Mouse (Mus musculus): ENCODE data around the gene Pak6.
A peak's percentile ranks its signal among the peaks of the same experiment; 100 is the strongest.

Gene Pak6

DNA sequence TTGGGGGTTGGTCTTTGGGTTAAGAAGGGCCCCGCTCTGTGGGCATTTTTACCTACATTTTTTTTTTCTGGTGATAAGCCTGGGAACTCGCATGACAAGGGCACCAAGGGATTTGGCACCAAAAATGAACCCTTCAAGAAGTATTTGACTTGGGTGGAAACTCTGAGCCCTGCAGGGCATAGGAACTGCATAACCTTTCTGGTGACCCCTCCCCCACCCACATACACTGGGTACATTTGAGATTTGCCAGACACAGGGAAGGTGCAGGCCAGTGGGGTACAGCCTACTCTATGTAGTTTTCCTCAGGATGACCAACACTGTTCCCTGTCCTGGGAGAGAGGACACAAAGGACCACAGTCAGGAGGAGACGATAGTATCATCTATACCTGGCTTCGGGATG, 2.5 kb downstream of the Pak6 start:
- no peak for DNase-seq

GRCm38 (mm10) chr2:118667181-118667580, 4.1 kb downstream of the Pak6 start:
- no peak for DNase-seq

DNA sequence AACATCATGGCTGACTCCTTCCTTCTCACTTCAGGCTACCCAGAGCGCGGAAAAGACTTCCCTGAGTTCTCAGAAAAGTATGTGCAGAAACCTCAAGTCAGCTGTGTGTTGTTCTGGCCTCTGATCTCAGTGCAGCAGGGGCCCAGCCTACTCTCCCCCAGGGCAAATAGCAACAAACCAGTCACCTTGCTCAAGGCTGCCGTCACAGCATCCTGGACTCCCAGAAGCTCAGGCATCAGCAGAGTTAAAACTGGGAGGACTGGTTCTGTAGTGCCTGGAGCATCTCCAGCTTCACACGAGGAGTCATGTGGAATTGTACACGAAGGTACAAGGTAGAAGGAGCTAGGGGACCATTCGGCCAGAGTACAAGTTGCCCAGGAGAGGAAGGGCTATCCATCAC, 6.1 kb downstream of the Pak6 start:
- DNase-seq, result peak; percentile 60

DNA sequence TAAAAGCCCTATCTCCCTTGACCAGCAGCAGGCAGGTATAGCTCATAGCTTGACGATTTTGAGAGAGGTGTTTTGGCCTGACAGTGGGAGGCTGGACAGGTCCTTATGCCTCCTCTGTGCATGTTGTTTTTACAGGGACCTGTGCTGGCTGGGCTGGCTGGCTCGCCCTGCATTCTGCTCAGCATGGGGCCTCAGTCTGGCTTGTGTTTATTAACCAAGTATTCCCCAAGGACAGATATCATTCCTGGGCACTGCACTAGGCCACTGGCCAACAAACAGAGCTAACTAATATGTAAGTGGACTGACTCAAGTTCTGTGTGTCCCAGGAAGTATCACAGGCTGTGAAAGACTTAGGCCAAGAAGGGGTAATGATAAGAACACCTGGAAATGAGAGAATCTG, 6.7 kb downstream of the Pak6 start:
- no peak for DNase-seq

DNA sequence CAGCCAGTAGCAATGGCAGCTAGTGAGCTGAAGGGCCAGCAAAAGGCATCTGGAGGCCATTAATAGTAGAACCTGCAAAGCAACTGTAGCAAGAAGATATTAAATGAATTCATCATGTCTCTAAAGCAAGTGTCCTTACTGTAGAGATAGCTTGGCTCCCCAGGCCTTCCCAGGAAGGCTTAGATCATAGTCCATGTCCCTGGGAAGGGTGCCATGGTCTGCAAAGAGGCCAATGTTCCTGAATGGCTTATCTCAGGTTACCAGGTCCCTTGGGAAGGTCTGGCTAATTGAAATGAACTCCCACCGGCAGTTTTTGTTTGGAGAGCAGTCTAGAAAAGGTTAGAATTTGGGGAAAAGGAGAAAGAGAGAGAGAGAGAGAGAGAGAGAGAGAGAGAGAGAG, 8.6 kb downstream of the Pak6 start:
- DNase-seq, result no peak

- no peak for DNase-seq
These were observed 10.8 kb downstream of the Pak6 start for GRCm38 (mm10) chr2:118673686-118674465.

- DNase-seq, result no peak
These were observed 11.4 kb downstream of the Pak6 start for GRCm38 (mm10) chr2:118674500-118674899.

GRCm38 (mm10) chr2:118676839-118677741, 14.0 kb downstream of the Pak6 start:
- no peak for DNase-seq

- DNase-seq, result peak; percentile 68
These were observed 14.7 kb downstream of the Pak6 start for GRCm38 (mm10) chr2:118677817-118678216.

DNA sequence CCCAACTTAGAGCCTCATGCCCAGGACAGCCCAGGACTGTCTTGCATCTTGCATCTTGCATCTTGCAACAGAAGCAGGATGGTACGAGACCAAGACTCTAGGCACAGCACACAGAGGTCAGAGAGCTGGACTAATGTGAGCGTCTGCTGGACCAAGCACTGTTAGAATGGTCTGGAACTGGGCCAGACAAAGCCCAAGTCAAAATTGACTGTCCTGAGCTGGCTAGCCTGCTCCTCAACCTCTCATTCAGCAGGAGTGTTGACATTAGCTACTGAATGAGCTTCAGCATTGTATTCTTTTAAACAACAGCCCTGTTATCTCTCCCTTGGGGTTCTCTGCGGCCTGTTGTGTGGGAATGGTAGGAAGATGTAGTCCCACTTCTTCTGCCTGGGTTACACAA, 16.5 kb downstream of the Pak6 start:
- DNase-seq, result peak; percentile 77

DNA sequence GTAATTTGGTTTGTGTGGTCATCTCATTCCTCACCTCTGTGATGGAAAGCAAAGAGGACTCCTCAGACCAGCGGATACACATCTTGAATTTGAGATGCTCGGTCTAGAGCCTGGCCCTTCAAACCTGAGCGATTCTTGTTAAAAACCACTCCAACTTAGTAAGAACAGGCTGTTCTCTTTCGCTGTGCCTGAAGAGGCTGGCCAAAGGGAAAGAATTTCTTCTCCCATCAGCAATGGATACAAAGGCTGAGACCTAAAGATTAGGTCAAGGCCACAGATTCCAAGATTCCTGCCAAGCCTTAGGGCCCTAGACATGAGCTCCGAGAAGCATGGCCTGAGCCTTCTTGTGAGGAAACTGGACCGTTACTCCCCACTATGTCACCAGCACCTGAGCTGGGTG, 17.8 kb downstream of the Pak6 start:
- no peak for DNase-seq

GRCm38 (mm10) chr2:118682544-118683260, 19.6 kb downstream of the Pak6 start:
- DNase-seq, result no peak

DNA sequence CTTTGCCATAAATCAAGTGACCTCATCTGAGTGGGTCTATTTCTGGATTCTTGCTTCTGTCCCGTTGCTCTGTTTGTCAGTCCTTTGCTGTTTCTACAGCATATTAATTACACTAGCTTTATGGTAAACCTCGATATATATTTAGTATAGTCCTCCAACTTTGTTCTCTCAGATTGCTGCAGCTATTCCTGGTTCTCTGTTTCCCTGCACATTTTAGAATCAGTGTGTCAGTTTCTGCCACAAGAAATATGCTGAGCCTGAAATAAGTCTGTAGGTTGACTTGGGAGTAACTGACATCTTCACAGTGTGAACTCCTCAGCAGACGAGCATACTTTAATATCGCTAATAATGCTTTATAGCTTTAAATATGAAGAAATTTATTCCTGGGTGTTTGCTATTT, 22.0 kb downstream of the Pak6 start:
- DNase-seq, result no peak

GRCm38 (mm10) chr2:118686693-118687092, 23.6 kb downstream of the Pak6 start:
- DNase-seq, result no peak

- DNase-seq, result no peak
These were observed 24.7 kb downstream of the Pak6 start for GRCm38 (mm10) chr2:118687791-118688190.

DNA sequence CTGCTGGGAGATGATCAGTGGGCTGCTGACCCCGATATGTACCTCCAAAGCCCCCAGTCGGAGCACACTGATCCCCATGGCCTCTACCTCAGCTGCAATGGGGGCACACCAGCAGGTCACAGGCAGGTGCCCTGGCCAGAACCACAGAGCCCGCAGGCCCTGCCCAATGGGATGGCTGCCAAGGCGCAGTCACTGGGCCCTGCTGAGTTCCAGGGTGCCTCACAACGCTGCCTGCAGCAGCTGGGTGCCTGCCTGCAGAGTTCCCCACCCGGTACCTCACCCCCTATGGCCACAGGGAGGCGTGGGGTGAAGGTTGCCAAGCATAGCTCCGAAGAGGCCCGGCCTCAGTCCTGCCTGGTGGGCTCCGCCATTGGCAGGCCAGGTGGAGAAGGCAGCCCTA, 26.8 kb downstream of the Pak6 start:
- DNase-seq, result no peak

DNA sequence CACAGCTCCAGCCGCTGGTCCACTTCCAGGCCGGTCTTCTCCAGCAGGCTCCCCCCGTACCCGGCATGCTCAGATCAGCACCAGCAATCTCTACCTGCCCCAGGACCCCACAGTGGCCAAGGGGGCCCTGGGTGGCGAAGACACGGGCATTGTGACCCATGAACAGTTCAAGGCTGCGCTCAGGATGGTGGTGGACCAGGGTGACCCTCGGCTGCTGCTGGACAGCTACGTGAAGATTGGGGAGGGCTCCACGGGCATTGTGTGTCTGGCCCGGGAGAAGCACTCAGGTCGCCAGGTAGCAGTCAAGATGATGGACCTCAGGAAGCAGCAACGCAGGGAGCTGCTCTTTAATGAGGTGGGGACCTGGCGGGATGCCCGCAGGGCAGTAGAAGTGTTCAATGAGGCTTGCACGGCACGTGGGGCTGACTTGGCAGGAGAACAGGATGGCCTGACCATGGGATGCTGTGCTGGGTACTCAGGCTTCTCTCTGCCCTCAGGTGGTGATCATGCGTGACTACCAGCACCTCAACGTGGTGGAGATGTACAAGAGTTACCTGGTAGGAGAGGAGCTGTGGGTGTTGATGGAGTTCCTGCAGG, 30.4 kb downstream of the Pak6 start:
- no peak for DNase-seq

DNA sequence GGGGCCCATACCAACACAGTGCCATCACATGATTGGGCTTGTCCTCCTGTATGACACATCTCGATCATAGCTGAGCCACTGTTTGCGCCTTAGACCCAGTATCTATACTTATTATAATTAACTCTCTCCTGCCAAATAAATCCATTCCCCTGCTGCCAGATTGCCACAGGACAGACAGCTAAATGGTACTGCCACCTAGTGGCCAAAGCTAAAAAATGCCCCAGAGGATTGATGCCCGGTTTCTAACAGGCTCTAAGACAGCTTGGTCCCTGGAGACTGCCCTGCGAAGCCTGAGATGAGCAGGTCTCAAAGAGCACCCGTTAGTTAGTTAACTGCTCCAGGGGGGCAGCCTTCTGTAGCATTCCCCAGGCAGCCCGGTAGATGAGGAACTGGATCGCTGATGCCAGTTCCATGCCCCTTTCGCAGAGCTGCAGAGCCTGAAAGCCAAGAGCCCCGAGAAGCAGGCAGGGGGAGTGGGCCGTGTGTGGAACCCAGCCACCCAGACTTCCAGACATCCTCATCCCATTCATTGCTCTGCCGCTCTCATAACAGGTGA, 32.7 kb downstream of the Pak6 start:
- DNase-seq, result peak; percentile 80

DNA sequence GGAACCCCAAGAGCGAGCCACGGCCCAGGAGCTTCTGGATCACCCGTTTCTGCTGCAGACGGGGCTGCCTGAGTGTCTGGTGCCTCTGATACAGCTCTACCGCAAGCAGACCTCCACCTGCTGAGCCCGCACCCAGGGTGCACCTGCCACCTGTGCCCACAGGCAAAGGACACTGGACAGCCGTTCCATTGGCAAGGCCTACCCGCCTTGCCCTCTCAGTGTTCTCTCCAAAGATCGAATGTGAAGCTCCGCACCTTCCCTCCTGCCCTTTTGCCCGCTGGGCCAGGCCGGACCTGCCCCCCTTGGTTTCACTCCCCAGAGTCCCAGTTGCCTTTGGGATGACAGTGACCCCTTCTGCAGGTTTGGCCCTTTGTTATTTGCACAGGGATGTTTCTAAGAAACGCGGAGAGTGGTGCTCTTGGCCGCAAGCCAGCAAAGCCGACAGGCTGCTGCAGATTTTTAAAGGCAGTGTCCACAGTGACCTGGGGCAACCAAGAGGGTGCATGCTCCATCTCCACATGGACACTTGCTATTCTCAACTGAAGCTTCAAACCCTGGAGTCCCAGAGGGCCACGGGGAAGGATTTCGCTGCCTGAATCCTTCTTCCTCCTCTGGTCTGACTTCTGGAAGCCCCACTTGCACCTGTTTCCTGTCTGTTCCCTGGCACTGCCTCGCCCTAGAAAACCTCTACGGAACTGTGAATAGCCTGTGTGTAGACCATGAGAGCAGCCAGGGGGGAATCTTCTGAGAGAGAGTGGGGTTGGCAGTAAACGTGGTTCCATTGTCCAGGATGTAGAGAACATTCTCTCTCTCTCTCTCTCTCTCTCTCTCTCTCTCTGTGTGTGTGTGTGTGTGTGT, 33.6 kb downstream of the Pak6 start:
- DNase-seq, result no peak

- no peak for DNase-seq
These were observed 34.3 kb downstream of the Pak6 start for GRCm38 (mm10) chr2:118697311-118697877.

GRCm38 (mm10) chr2:118697955-118698354, 34.9 kb downstream of the Pak6 start:
- no peak for DNase-seq
